In the genomic region with DNA sequence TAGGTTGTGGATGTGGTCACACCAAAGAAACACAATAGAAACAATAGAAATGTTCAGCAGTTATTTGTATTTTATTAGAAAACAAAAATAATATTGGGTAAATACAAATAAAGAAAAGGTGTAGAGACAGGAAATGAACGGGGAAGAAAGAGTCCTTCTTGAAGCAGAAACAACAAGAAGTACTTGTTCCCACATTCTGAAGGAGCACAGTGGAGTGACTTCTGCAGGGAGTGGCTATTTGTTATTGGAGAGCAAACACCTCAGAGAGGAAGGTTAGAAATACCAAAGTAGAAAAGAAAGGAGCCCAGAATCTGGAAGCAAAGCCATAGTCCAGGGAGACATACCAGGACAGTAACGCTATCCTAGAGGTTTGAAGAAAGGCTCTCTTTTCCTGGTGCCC, we compare ENCODE assay signal across 18 mouse cellular contexts. TPM values are rescaled to one million over a fixed set of nuclear protein-coding genes. Genes with fewer than 3 reads are reported as not detected.
"Had no signal": no experiment of that assay in that cellular context is flagged by ENCODE, and none has a peak within 500 bp of the region (broad histone marks: within the 10 kb centered on the region; RNA-seq: fewer than 3 reads in every experiment).

No protein-coding gene starts in this region.

RNA-seq across cellular contexts. Expression of a gene that starts 0.7 kb away (rescaled TPM):
- polyA plus RNA-seq: cerebellum, adult 2 months; cortical plate, adult 2 months; embryonic facial prominence, embryonic 10.5 days; embryonic facial prominence, embryonic 11.5 days; embryonic facial prominence, embryonic 12.5 days; embryonic facial prominence, embryonic 13.5 days; embryonic facial prominence, embryonic 14.5 days; erythroblast, embryonic 14.5 days; forebrain, embryonic 10.5 days; forebrain, embryonic 11.5 days; forebrain, embryonic 12.5 days; forebrain, embryonic 13.5 days; forebrain, embryonic 14.5 days; forebrain, embryonic 15.5 days; forebrain, embryonic 16.5 days; forebrain, postnatal 0 days; frontal cortex, adult 2 months; gonadal fat pad, adult 2 months had no signal

RNA-seq across cellular contexts. Expression of a gene that starts 11.3 kb away (rescaled TPM):
- polyA plus RNA-seq: cerebellum, adult 2 months; cortical plate, adult 2 months; embryonic facial prominence, embryonic 10.5 days; embryonic facial prominence, embryonic 11.5 days; embryonic facial prominence, embryonic 12.5 days; embryonic facial prominence, embryonic 13.5 days; embryonic facial prominence, embryonic 14.5 days; erythroblast, embryonic 14.5 days; forebrain, embryonic 10.5 days; forebrain, embryonic 11.5 days; forebrain, embryonic 12.5 days; forebrain, embryonic 13.5 days; forebrain, embryonic 14.5 days; forebrain, embryonic 15.5 days; forebrain, embryonic 16.5 days; forebrain, postnatal 0 days; frontal cortex, adult 2 months; gonadal fat pad, adult 2 months had no signal

RNA-seq across cellular contexts. Expression of a gene that starts 13.3 kb away (rescaled TPM):
- polyA plus RNA-seq: cerebellum, adult 2 months; cortical plate, adult 2 months; embryonic facial prominence, embryonic 10.5 days; embryonic facial prominence, embryonic 11.5 days; embryonic facial prominence, embryonic 12.5 days; embryonic facial prominence, embryonic 13.5 days; embryonic facial prominence, embryonic 14.5 days; erythroblast, embryonic 14.5 days; forebrain, embryonic 10.5 days; forebrain, embryonic 11.5 days; forebrain, embryonic 12.5 days; forebrain, embryonic 13.5 days; forebrain, embryonic 14.5 days; forebrain, embryonic 15.5 days; forebrain, embryonic 16.5 days; forebrain, postnatal 0 days; frontal cortex, adult 2 months; gonadal fat pad, adult 2 months had no signal

RNA-seq across cellular contexts. Expression of a gene that starts 17.6 kb away (rescaled TPM):
- polyA plus RNA-seq: cerebellum, adult 2 months; cortical plate, adult 2 months; embryonic facial prominence, embryonic 10.5 days; embryonic facial prominence, embryonic 11.5 days; embryonic facial prominence, embryonic 12.5 days; embryonic facial prominence, embryonic 13.5 days; embryonic facial prominence, embryonic 14.5 days; erythroblast, embryonic 14.5 days; forebrain, embryonic 10.5 days; forebrain, embryonic 11.5 days; forebrain, embryonic 12.5 days; forebrain, embryonic 13.5 days; forebrain, embryonic 14.5 days; forebrain, embryonic 15.5 days; forebrain, embryonic 16.5 days; forebrain, postnatal 0 days; frontal cortex, adult 2 months; gonadal fat pad, adult 2 months had no signal

RNA-seq across cellular contexts. Expression of a gene that starts 17.8 kb away (rescaled TPM):
- polyA plus RNA-seq: cortical plate, adult 2 months; embryonic facial prominence, embryonic 10.5 days; embryonic facial prominence, embryonic 11.5 days; embryonic facial prominence, embryonic 12.5 days; embryonic facial prominence, embryonic 13.5 days; erythroblast, embryonic 14.5 days; forebrain, embryonic 10.5 days; forebrain, embryonic 11.5 days; forebrain, embryonic 12.5 days; forebrain, embryonic 13.5 days; forebrain, embryonic 14.5 days; forebrain, embryonic 15.5 days; forebrain, embryonic 16.5 days; forebrain, postnatal 0 days; gonadal fat pad, adult 2 months had no signal
